Mouse (Mus musculus) T-cell, adult 2 months (primary cell): Measurements from ENCODE around the gene Pde4c.
A peak's percentile ranks its signal among the peaks of the same experiment; 100 is the strongest.

Experiments
- DNase-seq: peaks from one replicate; pipeline ENCODE4 v3.0.0; 2022; ENCODE audit warnings: low spot score

The Pde4c gene

DNA sequence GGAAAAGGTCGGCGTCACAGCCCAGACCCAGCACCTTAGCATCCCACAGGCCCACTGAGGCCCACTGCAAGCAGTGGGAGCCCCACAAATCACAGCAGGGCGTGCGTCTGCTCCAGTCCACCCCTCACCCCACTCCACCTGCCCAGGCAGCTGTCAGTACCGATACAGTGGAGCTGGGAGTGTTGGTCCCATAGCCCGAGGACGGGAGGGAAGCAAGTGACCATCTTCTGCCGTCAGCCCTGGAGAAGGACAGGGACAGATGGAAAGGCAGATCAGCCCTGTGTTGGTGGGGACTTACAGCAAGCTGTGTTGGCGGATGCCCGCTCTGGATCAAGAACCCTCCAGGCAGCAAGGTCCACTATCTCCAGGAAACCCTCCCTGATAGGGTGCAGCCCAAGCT, 65.5 kb downstream of the Pde4c start:
- DNase-seq: no peak

DNA sequence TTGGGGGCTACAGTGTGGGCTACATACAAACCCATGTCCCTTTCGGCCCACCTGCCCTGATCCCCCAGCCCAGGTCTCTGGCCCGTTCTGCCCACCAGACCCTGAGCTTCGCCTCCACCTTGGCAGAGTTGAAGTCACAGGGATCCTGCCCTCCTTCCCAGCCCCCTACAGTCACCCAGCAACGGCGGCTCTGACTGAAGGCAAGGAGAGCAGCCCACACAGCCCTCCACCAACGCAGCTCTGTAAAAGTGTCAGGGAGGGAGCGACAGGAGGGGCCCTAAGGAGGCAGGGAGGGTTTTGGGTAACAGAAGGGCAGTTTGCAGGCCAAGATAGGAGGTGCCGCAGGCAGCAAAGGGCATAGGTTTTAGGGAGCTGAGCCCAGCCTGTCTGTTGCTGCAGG, 67.3 kb downstream of the Pde4c start:
- DNase-seq: no peak

DNA sequence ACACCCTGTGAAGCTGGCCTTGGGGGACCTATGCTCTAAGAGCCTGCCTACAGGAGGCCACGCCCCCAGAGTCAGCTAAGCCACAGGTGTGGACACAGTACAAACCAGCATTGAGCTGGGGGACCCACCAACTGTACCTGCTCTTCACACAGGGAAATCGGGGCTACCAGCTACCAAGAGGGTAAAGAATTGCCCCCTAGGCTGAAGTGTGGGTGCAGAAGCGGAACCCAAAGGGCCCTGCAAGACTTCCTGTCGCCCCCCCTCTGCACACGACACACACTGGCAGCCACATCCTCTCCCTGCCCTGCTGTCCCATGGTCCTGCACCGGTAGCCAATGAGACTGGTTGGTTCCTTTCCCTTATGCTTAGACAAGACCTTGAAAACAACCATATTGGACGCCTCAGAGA, 67.8 kb downstream of the Pde4c start:
- peak; percentile 85 for DNase-seq

DNA sequence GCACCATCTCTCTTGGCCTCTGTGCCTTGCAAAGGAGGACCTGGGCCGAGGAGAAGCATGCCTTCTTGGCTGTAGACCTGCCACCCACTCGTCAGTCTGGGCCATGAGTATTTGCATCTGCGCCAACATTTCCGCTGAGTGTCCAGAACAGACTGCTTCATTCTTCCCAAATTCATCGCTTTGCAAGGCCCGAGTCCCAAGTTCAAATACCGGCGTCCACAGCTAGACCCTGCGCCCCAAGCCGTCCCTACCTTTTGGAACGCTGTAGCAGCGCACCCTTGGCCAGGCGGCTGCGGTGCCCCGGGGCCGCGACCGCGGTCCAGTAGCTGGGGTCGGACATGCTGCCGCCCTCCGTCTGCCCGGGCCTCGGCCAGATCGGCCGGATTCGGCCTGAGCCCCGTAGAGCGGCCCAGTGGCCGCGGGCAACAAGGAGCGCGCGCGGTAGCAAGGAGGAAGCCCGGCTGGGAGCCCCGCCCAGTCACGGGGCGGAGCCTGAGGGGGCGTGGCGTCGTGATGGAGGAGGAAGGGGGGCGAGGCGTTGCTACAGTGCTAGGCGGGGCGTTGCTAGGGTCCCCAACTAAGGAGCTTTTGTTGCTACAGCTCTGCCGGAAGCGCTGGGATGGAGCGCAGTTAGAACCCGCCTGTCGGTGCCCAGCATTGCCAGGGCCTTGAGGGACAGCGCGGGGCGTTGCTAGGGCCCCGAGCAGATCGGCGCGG, 68.6 kb downstream of the Pde4c start:
- DNase-seq: peak; percentile 98

DNA sequence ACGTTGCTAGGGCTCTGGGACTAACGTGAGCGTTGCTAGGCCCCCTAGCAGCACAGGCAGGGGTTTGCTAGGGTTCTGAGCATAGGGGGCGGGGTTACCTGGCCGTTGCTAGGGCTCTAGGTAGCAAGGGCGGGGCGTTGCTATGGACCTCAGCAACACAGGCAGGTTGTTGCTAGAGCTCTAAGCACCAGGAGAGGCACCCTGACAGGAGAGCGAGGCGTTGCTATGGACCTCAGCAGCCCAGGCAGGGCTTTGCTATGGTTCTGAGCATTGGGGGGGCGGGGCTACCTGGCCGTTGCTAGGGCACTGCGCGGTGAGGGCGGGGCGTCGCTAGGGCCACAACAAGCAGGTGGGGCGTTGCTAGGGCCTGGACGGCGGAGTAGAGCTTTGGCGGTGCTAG, 69.2 kb downstream of the Pde4c start:
- peak; percentile 86 for DNase-seq

DNA sequence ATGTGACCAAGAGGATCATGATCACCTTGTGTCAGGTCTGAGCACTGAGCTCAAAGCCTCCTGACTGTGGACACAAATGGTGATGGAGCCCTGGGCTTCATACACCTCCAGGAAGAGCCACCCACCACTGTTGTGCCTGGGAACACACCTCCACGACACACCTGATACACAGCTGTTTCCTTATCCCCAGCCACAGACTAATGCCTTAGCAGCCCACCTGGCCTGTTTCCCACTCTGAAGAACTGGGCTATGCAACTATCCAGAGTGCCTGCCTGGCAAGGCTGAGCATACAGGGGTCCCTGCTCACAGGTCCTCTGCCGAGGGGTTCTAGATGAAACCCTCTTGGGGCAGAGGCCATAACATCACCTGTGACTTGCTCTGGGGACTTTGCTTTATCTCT, 70.7 kb downstream of the Pde4c start:
- DNase-seq: no peak

DNA sequence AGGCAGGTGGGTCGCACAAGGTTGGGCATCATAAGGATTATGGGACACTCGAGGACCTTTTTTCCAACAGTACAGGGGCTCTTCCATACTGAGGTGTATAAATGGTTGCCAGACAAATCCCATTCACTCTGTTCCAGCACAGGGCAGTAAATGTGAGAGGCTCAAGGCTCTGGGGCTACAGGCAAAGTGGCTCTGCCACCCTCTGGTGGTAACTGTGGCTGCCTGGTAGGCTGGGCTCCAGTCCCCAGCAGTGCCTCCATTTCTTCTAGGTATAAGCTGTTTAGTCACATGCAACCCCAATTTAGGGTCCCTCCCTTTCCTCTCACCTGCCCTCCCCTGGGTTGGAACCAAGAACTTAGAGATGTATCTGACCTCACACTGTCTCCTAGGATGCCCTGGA, 71.8 kb downstream of the Pde4c start:
- no peak for DNase-seq

DNA sequence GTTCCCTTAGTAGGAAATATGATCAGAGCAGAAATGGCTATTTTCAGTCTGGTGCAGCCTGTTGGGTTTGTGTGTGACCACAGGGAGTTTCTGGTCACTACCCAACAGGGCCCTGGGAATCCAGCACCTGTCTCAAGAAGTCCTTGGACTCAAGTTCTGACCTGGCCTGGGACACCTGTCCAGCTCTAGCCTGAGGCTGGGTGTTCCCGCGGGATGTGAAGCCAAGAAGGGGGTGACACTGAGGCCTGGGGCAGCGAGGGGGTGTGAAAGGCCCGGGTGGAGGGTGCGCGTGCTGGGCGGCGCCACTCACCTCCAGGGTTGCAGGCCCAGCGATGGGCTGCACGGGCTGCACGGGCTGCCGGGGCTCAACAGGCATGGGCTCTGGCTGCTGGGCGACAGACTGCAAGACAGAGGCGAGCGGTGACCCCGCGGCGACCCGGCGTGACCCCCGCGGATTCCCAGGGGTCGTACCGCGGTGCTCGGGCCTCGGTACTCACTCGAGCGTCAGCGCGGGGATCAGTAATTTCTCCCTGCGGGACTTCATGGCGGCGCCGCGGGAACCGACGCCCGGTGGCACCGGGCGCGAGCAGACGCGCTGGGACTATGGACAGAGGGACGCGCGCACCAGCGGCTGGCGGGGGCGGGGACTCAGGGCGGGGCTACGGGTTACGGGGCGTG, 73.0 kb downstream of the Pde4c start:
- no peak for DNase-seq

DNA sequence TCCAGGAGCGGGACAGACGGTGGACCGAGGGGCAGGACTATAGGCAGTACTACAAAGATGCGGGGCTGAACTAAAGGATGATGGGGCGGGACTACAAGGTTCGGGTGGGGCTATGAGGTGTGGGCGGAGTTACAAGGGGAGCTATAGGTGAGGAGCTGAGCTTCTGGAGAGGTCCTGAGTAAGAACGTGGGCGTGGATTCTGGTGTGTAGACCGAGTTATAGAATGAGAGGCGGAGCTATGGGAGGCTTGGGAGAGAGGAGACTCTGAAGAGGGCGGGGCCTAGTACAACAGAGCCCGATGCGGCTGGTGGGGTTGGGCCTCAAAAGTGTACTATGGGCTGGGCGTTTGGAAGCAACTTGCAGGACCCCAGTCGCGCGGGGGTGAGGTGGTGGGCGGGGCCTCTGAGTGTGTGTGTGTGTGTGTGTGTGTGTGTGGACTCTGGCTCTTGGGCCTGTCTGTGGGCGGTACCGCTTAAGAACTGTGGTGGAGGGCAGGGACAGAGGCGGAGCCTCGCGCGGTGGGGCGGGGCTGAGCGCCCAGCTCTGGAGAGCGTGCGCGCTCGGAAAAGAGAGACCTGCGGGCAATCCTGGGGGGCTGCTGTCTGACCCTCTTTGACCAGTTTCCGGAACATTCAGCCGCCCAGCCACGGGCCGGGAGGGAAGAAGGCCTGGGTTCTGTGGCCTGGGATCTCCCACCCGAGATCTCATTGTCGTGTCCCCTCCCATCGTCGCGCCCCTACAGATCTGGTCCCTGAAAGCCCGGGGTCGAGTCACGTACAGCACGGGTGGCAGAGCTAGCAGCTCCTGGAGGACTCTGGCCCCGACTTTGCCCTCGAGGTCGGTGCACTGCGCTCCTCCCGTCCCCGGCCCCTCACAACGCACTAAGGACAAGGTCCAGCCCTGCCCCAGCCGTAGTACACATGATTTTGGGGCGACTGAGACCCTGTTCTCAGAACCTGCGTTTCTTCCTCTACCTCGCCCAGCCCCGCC, 73.9 kb downstream of the Pde4c start:
- DNase-seq: peak; percentile 80

DNA sequence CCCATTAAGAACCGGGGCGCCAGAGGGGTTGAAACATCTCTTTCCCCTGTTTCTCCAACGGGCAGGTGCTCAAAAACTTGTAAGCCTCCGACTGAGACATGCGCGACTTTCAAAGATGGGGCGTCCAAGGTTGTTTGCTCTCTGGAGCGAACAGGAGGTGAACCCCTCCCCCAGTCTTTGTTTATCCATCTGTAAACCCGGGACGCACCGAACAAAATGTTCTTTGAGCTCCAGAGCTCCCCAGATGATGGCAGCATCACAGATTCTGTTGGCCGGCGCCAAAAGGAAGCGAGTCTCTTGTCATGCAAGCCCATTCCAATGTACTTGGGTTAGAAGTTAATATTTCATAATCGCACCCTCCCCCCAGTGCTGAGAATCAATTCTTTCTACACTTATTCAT, 74.8 kb downstream of the Pde4c start:
- DNase-seq: no peak

DNA sequence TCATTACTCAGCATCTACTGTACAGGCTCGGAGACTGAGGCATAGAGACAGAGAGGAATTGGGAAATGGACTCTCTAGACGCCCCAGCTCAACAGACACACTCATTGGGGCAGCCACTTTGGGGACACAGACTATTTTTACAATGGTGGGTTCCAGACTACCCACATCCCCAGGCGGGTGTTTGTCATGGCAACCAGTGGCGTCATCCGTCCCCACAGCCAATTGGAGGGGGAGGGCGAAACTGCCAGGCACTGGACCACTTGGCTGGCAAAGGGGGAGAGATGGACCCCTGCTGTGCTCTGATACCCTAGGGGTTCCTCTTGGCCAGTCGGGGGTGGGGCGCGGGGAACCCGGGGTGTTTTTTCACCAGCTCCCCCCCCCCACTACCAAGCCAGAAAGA, 77.1 kb downstream of the Pde4c start:
- DNase-seq: no peak
